Mouse (Mus musculus): Measurements from ENCODE around the gene Eif1b.
A peak's percentile ranks its signal among the peaks of the same experiment; 100 is the strongest.

Gene Eif1b

GRCm38 (mm10) chr9:120492010-120492399 is at the start of gene Eif1b:
Eif1b (plus strand) TSS chr9:120492232.
- DNase-seq, result no peak

GRCm38 (mm10) chr9:120444642-120445041 is 47.4 kb upstream of the Eif1b start:
- DNase-seq, result no peak

- no peak for DNase-seq
Measured at GRCm38 (mm10) chr9:120449696-120450329, 42.2 kb upstream of the Eif1b start.

- DNase-seq, result no peak
Measured at GRCm38 (mm10) chr9:120455768-120456655, 36.0 kb upstream of the Eif1b start.

GRCm38 (mm10) chr9:120470431-120470830 is 21.6 kb upstream of the Eif1b start:
- DNase-seq, result no peak

GRCm38 (mm10) chr9:120481644-120482043 is 10.4 kb upstream of the Eif1b start:
- DNase-seq, result no peak

GRCm38 (mm10) chr9:120482382-120482781 is 9.7 kb upstream of the Eif1b start:
- no peak for DNase-seq

GRCm38 (mm10) chr9:120483101-120483500 is 8.9 kb upstream of the Eif1b start:
- DNase-seq, result no peak

GRCm38 (mm10) chr9:120487076-120487475 is 5.0 kb upstream of the Eif1b start:
- no peak for DNase-seq

GRCm38 (mm10) chr9:120491509-120491908 is 523 bp upstream of the Eif1b start:
- DNase-seq, result no peak

GRCm38 (mm10) chr9:120492400-120493351 is 644 bp downstream of the Eif1b start:
- peak; percentile 66 to 75 for DNase-seq

GRCm38 (mm10) chr9:120493781-120494180 is 1.7 kb downstream of the Eif1b start:
- DNase-seq, result no peak

- no peak for DNase-seq
Measured at GRCm38 (mm10) chr9:120496691-120497090, 4.7 kb downstream of the Eif1b start.

- DNase-seq, result no peak
Measured at GRCm38 (mm10) chr9:120497983-120498382, 6.0 kb downstream of the Eif1b start.

- DNase-seq, result no peak
Measured at GRCm38 (mm10) chr9:120501191-120501902, 9.3 kb downstream of the Eif1b start.

GRCm38 (mm10) chr9:120502013-120502412 is 10.0 kb downstream of the Eif1b start:
- no peak for DNase-seq

GRCm38 (mm10) chr9:120504423-120504822 is 12.4 kb downstream of the Eif1b start:
- no peak for DNase-seq

GRCm38 (mm10) chr9:120511781-120512180 is 19.7 kb downstream of the Eif1b start:
- no peak for DNase-seq

- no peak for DNase-seq
Measured at GRCm38 (mm10) chr9:120516720-120517119, 24.7 kb downstream of the Eif1b start.

GRCm38 (mm10) chr9:120518946-120519345 is 26.9 kb downstream of the Eif1b start:
- DNase-seq, result no peak

- no peak for DNase-seq
Measured at GRCm38 (mm10) chr9:120519469-120520125, 27.6 kb downstream of the Eif1b start.

- DNase-seq, result no peak
Measured at GRCm38 (mm10) chr9:120521161-120521560, 29.1 kb downstream of the Eif1b start.
